In the genomic region with DNA sequence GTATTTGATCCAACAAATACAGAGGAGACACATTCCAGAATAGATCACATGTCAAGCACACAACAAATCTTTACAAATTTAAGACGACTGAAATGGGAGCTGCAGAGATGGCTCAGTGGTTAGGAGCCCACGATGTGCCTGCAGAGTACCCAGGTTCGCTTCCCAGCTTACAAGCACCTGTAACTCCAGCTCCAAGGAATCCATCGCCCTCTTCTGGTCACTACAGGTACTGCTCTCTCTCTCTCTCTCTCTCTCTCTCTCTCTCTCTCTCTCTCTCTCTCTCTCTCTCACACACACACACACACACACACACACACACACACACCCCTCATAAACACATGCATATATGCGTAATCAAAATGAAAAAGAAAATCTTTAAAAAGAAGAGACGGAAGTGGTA, we compare ENCODE assay signal across 11 mouse cellular contexts.
A peak's percentile ranks its signal among the peaks of the same experiment; 100 is the strongest.
DNase-seq lines count a peak whose midpoint lies in the region; ATAC-seq and TF ChIP-seq lines count a peak whose summit lies in the region.
"Had no signal": no experiment of that assay in that cellular context is flagged by ENCODE, and none has a peak within 500 bp of the region (broad histone marks: within the 10 kb centered on the region; RNA-seq: fewer than 3 reads in every experiment).

No protein-coding gene starts in this region.

- WGBS in midbrain, postnatal 0 days = 62% methylated on average over 6 of the region's 6 CpGs
- WGBS in midbrain, embryonic 16.5 days = 66% methylated on average over 6 of the region's 6 CpGs
- WGBS in hindbrain, embryonic 12.5 days = 66% methylated on average over 6 of the region's 6 CpGs

- H3K4me3 ChIP-seq in gastrocnemius, adult 2 months = no peak overlapping the region
- no peak overlapping the region for H3K4me3 ChIP-seq in midbrain, postnatal 0 days (ENCODE audit: low read depth, low read length)
- H3K4me3 ChIP-seq in midbrain, embryonic 16.5 days (ENCODE audit: low read depth, low read length) = no peak overlapping the region
- H3K4me3 ChIP-seq in hindbrain, embryonic 12.5 days = no peak overlapping the region
- H3K4me3 ChIP-seq: hindbrain, embryonic 10.5 days; liver, embryonic 13.5 days had no signal

- no peak for ATAC-seq in midbrain, postnatal 0 days (ENCODE audit: low FRiP score)
- ATAC-seq in midbrain, embryonic 16.5 days = no peak
- no peak for ATAC-seq in hindbrain, embryonic 12.5 days (ENCODE audit: low FRiP score)

- intact Hi-C loops in gastrocnemius, adult 2 months (cut with DNase I) = no loop called here
- intact Hi-C loops in gastrocnemius, postnatal 36 days (cut with DNase I) = no loop called here

- H3K9ac ChIP-seq in midbrain, postnatal 0 days (replicated peaks; ENCODE audit: low read length, poor library complexity, severe bottlenecking) = no peak overlapping the region
- no peak overlapping the region for H3K9ac ChIP-seq in midbrain, embryonic 16.5 days (ENCODE audit: low read depth, low read length)
- no peak overlapping the region for H3K9ac ChIP-seq in hindbrain, embryonic 12.5 days
- H3K9ac ChIP-seq: liver, embryonic 13.5 days had no signal

- H3K27ac ChIP-seq in gastrocnemius, adult 2 months = no peak overlapping the region
- H3K27ac ChIP-seq in midbrain, postnatal 0 days (ENCODE audit: low read depth, low read length) = no peak overlapping the region
- H3K27ac ChIP-seq in midbrain, embryonic 16.5 days (ENCODE audit: low read length) = no peak overlapping the region
- no peak overlapping the region for H3K27ac ChIP-seq in hindbrain, embryonic 12.5 days
- H3K27ac ChIP-seq: hindbrain, embryonic 10.5 days; liver, embryonic 13.5 days had no signal

- no peak for DNase-seq in gastrocnemius, adult 2 months
- no peak for DNase-seq in gastrocnemius, postnatal 36 days
- no peak for DNase-seq in midbrain, postnatal 0 days (ENCODE audit: low spot score)
- peak; percentile 16 for DNase-seq in brain, adult 2 months (ENCODE audit: low read depth, low spot score)
- DNase-seq in thymus, postnatal 4 days = peak; percentile 46
- DNase-seq in spleen, postnatal 14 days (ENCODE audit: low spot score in 2 of 2) = no peak
- DNase-seq: liver, embryonic 13.5 days; midbrain, embryonic 14.5 days had no signal

- no peaks in the 10 kb centered on the region for H3K9me3 ChIP-seq in midbrain, postnatal 0 days (ENCODE audit: low read length)
- no peaks in the 10 kb centered on the region for H3K9me3 ChIP-seq in midbrain, embryonic 16.5 days (replicated peaks; ENCODE audit: control insufficient read depth, low read length, poor library complexity, severe bottlenecking)
- no peaks in the 10 kb centered on the region for H3K9me3 ChIP-seq in hindbrain, embryonic 12.5 days (replicated peaks)
- H3K9me3 ChIP-seq: hindbrain, embryonic 10.5 days; liver, embryonic 13.5 days had no signal

- no peaks in the 10 kb centered on the region for H3K27me3 ChIP-seq in midbrain, postnatal 0 days (ENCODE audit: insufficient read depth, low read length)
- no peaks in the 10 kb centered on the region for H3K27me3 ChIP-seq in midbrain, embryonic 16.5 days (ENCODE audit: control insufficient read depth, insufficient read depth, low read depth, low read length)
- no peaks in the 10 kb centered on the region for H3K27me3 ChIP-seq in hindbrain, embryonic 12.5 days
- H3K27me3 ChIP-seq: liver, embryonic 13.5 days had no signal

- H3K36me3 ChIP-seq in midbrain, postnatal 0 days (ENCODE audit: insufficient read depth, low read length) = no peaks in the 10 kb centered on the region
- no peaks in the 10 kb centered on the region for H3K36me3 ChIP-seq in midbrain, embryonic 16.5 days (ENCODE audit: control insufficient read depth, insufficient read depth, low read length)
- H3K36me3 ChIP-seq in hindbrain, embryonic 12.5 days = no peaks in the 10 kb centered on the region
- H3K36me3 ChIP-seq: hindbrain, embryonic 10.5 days; liver, embryonic 13.5 days had no signal

- TF ChIP-seq CTCF in gastrocnemius, adult 2 months (IDR thresholded peaks at IDR 0.05) = peak; percentile 36
- peak; percentile 52 for TF ChIP-seq CTCF in midbrain, postnatal 0 days (IDR thresholded peaks at IDR 0.05)

- no peaks in the 10 kb centered on the region for H3K4me1 ChIP-seq in midbrain, postnatal 0 days (ENCODE audit: insufficient read depth, low read length)
- no peaks in the 10 kb centered on the region for H3K4me1 ChIP-seq in midbrain, embryonic 16.5 days (ENCODE audit: control insufficient read depth, insufficient read depth, low read length)
- H3K4me1 ChIP-seq in hindbrain, embryonic 12.5 days = 0 out of 2 replicates have a peak, but pooled peaks cover 3% of the 10 kb centered on the region
- H3K4me1 ChIP-seq: hindbrain, embryonic 10.5 days; liver, embryonic 13.5 days had no signal

- no peak overlapping the region for H3K4me2 ChIP-seq in midbrain, postnatal 0 days (ENCODE audit: low read depth, low read length, poor library complexity, severe bottlenecking)
- no peak overlapping the region for H3K4me2 ChIP-seq in midbrain, embryonic 16.5 days (ENCODE audit: low read length)
- H3K4me2 ChIP-seq in hindbrain, embryonic 12.5 days (replicated peaks) = no peak overlapping the region
- H3K4me2 ChIP-seq: liver, embryonic 13.5 days had no signal

Comparison
In these comparisons a context has a peak if more than half of its experiments do, and no peak if none do; other contexts are left out.
1. DNase-seq: peak in brain, adult 2 months (single experiment) and thymus, postnatal 4 days (single experiment); none in gastrocnemius, adult 2 months (single experiment), gastrocnemius, postnatal 36 days (0 of 2), midbrain, postnatal 0 days (single experiment) and spleen, postnatal 14 days (0 of 2).